Mouse (Mus musculus) MEL (cell line): ENCODE results near the gene Itpr1. TPM values are rescaled to one million over a fixed set of nuclear protein-coding genes. Genes with fewer than 3 reads are reported as not detected.

Source experiments
- DNase-seq: peaks from one replicate; pipeline ENCODE4 v3.0.0; 2011; ENCODE audit warnings: low read depth, low spot score
- H3K27ac ChIP-seq: 2 replicates; pipeline ENCODE4 v1.5.1; 2012; ENCODE audit warnings: low read depth, mild to moderate bottlenecking, control low read depth, low read length, moderate library complexity; ENCODE audit not compliant: control insufficient read depth
- H3K27me3 ChIP-seq, 2 experiments: fragments of 150-350 bp in 1 of 2; sonication (generic) in 1 of 2; 2 replicates each; pipeline ENCODE4 v1.6.1; 2012; ENCODE audit warnings: low read length in 2 of 2, mild to moderate bottlenecking in 2 of 2, improper control_type of control experiment in 1 of 2, moderate library complexity in 1 of 2; ENCODE audit not compliant: insufficient read depth in 2 of 2, control insufficient read depth in 1 of 2
- H3K36me3 ChIP-seq, 2 experiments: 2 replicates each; pipeline ENCODE4 v1.6.1; 2012 to 2014; ENCODE audit warnings: low read length in 2 of 2, improper control_type of control experiment in 1 of 2, inconsistent platforms in 1 of 2, mild to moderate bottlenecking in 1 of 2; ENCODE audit not compliant: insufficient read depth in 2 of 2, control insufficient read depth in 1 of 2
- H3K4me1 ChIP-seq, 2 experiments: fragments of 150-350 bp in 1 of 2; sonication (generic) in 1 of 2; 2 replicates each; pipeline ENCODE4 v1.6.1; 2012; ENCODE audit warnings: low read length in 2 of 2, improper control_type of control experiment in 1 of 2, mild to moderate bottlenecking in 1 of 2; ENCODE audit not compliant: insufficient read depth in 2 of 2, control insufficient read depth in 1 of 2
- H3K4me3 ChIP-seq, 2 experiments: fragments of 150-350 bp in 1 of 2; sonication (generic) in 1 of 2; 2 replicates each; pipeline ENCODE4 v1.5.1; 2012; ENCODE audit warnings: low read depth in 2 of 2, low read length in 2 of 2, mild to moderate bottlenecking in 2 of 2, moderate library complexity in 2 of 2, control low read depth in 1 of 2, improper control_type of control experiment in 1 of 2; ENCODE audit not compliant: control insufficient read depth in 1 of 2, insufficient read depth in 1 of 2
- H3K79me2 ChIP-seq: 2 replicates; pipeline ENCODE4 v1.6.1; 2012; ENCODE audit warnings: mild to moderate bottlenecking, low read length, moderate library complexity; ENCODE audit not compliant: control insufficient read depth, poor library complexity, insufficient read depth
- H3K9ac ChIP-seq: 2 replicates; pipeline ENCODE4 v1.6.1; 2012; ENCODE audit warnings: low read depth, mild to moderate bottlenecking, control low read depth, low read length, moderate library complexity; ENCODE audit not compliant: control insufficient read depth, poor library complexity, severe bottlenecking
- H3K9me3 ChIP-seq: fragments of 150-350 bp; sonication (generic); replicated peaks from 2 replicates; pipeline ENCODE4 v1.6.1; 2012; ENCODE audit warnings: mild to moderate bottlenecking, low read length, improper control_type of control experiment, moderate library complexity; ENCODE audit not compliant: insufficient read depth
- BHLHE40 ChIP-seq: IDR thresholded peaks from 2 replicates; pipeline ENCODE4 v1.6.1; 2012; ENCODE audit warnings: low read depth, mild to moderate bottlenecking, inconsistent platforms, low read length, improper control_type of control experiment, borderline replicate concordance
- CHD1 ChIP-seq: IDR thresholded peaks from 2 replicates; pipeline ENCODE4 v1.6.1; 2012; ENCODE audit warnings: low read depth, mild to moderate bottlenecking, inconsistent platforms, low read length, improper control_type of control experiment
- CTCF ChIP-seq, 3 experiments: IDR thresholded peaks in 2 of 3; conservative IDR thresholded peaks in 1 of 3; 2 replicates each; pipeline ENCODE4 v1.5.1; 2011 to 2012; ENCODE audit warnings: low read length in 3 of 3, low read depth in 2 of 3, mild to moderate bottlenecking in 2 of 3, improper control_type of control experiment in 1 of 3, inconsistent platforms in 1 of 3, mixed read lengths in 1 of 3, moderate library complexity in 1 of 3; ENCODE audit not compliant: control insufficient read depth in 1 of 3, insufficient read depth in 1 of 3, poor library complexity in 1 of 3, severe bottlenecking in 1 of 3
- E2F4 ChIP-seq: IDR thresholded peaks from 2 replicates; pipeline ENCODE4 v1.6.1; 2011; ENCODE audit warnings: low read depth, low read length, improper control_type of control experiment, borderline replicate concordance
- ELF1 ChIP-seq: IDR thresholded peaks from 2 replicates; pipeline ENCODE4 v1.6.1; 2014; ENCODE audit warnings: low read depth, mild to moderate bottlenecking, inconsistent platforms, low read length, improper control_type of control experiment, moderate library complexity
- GABPA ChIP-seq: IDR thresholded peaks from 2 replicates; pipeline ENCODE4 v1.6.1; 2012; ENCODE audit warnings: low read depth, mild to moderate bottlenecking, inconsistent platforms, low read length, improper control_type of control experiment, moderate library complexity
- GATA1 ChIP-seq: IDR thresholded peaks from 2 replicates; pipeline ENCODE4 v1.6.1; 2011; ENCODE audit warnings: low read depth, low read length, improper control_type of control experiment
- HCFC1 ChIP-seq: IDR thresholded peaks from 2 replicates; pipeline ENCODE4 v1.6.1; 2012; ENCODE audit warnings: low read depth, mild to moderate bottlenecking, inconsistent platforms, low read length, improper control_type of control experiment, moderate library complexity
- JUND ChIP-seq: IDR thresholded peaks from 2 replicates; pipeline ENCODE4 v1.6.1; 2011; ENCODE audit warnings: low read depth, mild to moderate bottlenecking, improper control_type of control experiment, low read length
- KAT2A ChIP-seq: conservative IDR thresholded peaks from 2 replicates; pipeline ENCODE4 v1.6.1; 2012; ENCODE audit warnings: low read depth, low read length, improper control_type of control experiment, inconsistent platforms
- MAFK ChIP-seq: IDR thresholded peaks from 2 replicates; pipeline ENCODE4 v1.6.1; 2011; ENCODE audit warnings: low read depth, mild to moderate bottlenecking, low read length, improper control_type of control experiment, borderline replicate concordance
- MAX ChIP-seq: IDR thresholded peaks from 2 replicates; pipeline ENCODE4 v1.6.1; 2011; ENCODE audit warnings: low read length, improper control_type of control experiment
- MAZ ChIP-seq: IDR thresholded peaks from 2 replicates; pipeline ENCODE4 v1.6.1; 2012; ENCODE audit warnings: low read depth, mild to moderate bottlenecking, inconsistent platforms, low read length, improper control_type of control experiment
- MYB ChIP-seq: IDR thresholded peaks from 2 replicates; pipeline ENCODE4 v1.6.1; 2011; ENCODE audit warnings: mild to moderate bottlenecking, low read depth, low read length, improper control_type of control experiment
- MYC ChIP-seq: IDR thresholded peaks from 2 replicates; pipeline ENCODE4 v1.6.1; 2011; ENCODE audit warnings: low read depth, mild to moderate bottlenecking, low read length, improper control_type of control experiment, moderate library complexity
- NELFE ChIP-seq: IDR thresholded peaks from 2 replicates; pipeline ENCODE4 v1.6.1; 2011; ENCODE audit warnings: low read depth, low read length, improper control_type of control experiment
- NRF1 ChIP-seq: IDR thresholded peaks from 2 replicates; pipeline ENCODE4 v1.6.1; 2014; ENCODE audit warnings: low read depth, mild to moderate bottlenecking, inconsistent platforms, low read length, improper control_type of control experiment, moderate library complexity; ENCODE audit not compliant: poor library complexity, insufficient read depth, severe bottlenecking
- POLR2AphosphoS5 ChIP-seq: IDR thresholded peaks from 2 replicates; pipeline ENCODE4 v1.6.1; 2012; ENCODE audit warnings: low read depth, borderline replicate concordance, mild to moderate bottlenecking, inconsistent platforms, low read length, moderate library complexity, mixed read lengths
- RAD21 ChIP-seq: IDR thresholded peaks from 2 replicates; pipeline ENCODE4 v1.6.1; 2011; ENCODE audit warnings: mild to moderate bottlenecking, low read depth, low read length, improper control_type of control experiment
- RCOR1 ChIP-seq: IDR thresholded peaks from 2 replicates; pipeline ENCODE4 v1.6.1; 2012; ENCODE audit warnings: low read depth, mild to moderate bottlenecking, inconsistent platforms, low read length, improper control_type of control experiment
- SIN3A ChIP-seq: IDR thresholded peaks from 2 replicates; pipeline ENCODE4 v1.6.1; 2012; ENCODE audit warnings: low read length, improper control_type of control experiment, inconsistent platforms
- SMC3 ChIP-seq: IDR thresholded peaks from 2 replicates; pipeline ENCODE4 v1.6.1; 2011; ENCODE audit warnings: low read depth, low read length, improper control_type of control experiment
- TAL1 ChIP-seq: IDR thresholded peaks from 2 replicates; pipeline ENCODE4 v1.6.1; 2012; ENCODE audit warnings: mild to moderate bottlenecking, inconsistent platforms, low read length, moderate library complexity, mixed read lengths
- UBTF ChIP-seq: IDR thresholded peaks from 2 replicates; pipeline ENCODE4 v1.6.1; 2012; ENCODE audit warnings: low read depth, mild to moderate bottlenecking, inconsistent platforms, low read length, improper control_type of control experiment, moderate library complexity, borderline replicate concordance; ENCODE audit not compliant: insufficient read depth
- USF2 ChIP-seq, 2 experiments: IDR thresholded peaks; 2 replicates each; pipeline ENCODE4 v1.6.1; 2011 to 2012; ENCODE audit warnings: improper control_type of control experiment in 2 of 2, low read length in 2 of 2, borderline replicate concordance in 1 of 2, inconsistent platforms in 1 of 2, low read depth in 1 of 2, mild to moderate bottlenecking in 1 of 2; ENCODE audit not compliant: insufficient read depth in 1 of 2
- ZC3H11A ChIP-seq: IDR thresholded peaks from 2 replicates; pipeline ENCODE4 v1.6.1; 2012; ENCODE audit warnings: low read depth, mild to moderate bottlenecking, inconsistent platforms, low read length, improper control_type of control experiment
- ZKSCAN1 ChIP-seq: IDR thresholded peaks from 2 replicates; pipeline ENCODE4 v1.6.1; 2012; ENCODE audit warnings: low read depth, mild to moderate bottlenecking, inconsistent platforms, low read length, improper control_type of control experiment, moderate library complexity
- ZMIZ1 ChIP-seq: IDR thresholded peaks from 2 replicates; pipeline ENCODE4 v1.6.1; 2012; ENCODE audit warnings: low read depth, mild to moderate bottlenecking, inconsistent platforms, low read length, improper control_type of control experiment, moderate library complexity
- ZNF384 ChIP-seq: IDR thresholded peaks from 2 replicates; pipeline ENCODE4 v1.6.1; 2012; ENCODE audit warnings: low read depth, mild to moderate bottlenecking, inconsistent platforms, low read length, improper control_type of control experiment
- polyA plus RNA-seq, 2 experiments: library from polyadenylated mRNA; stranded (reverse) in 1 of 2; unstranded in 1 of 2; fragments of >175 nt in 1 of 2; fragments of >200 nt in 1 of 2; gene quantifications; 2 replicates each; pipeline versions ENCODE4 v1.2.1 to v1.2.4; 2012; ENCODE audit warnings: low replicate concordance in 2 of 2, low read depth in 1 of 2; ENCODE audit not compliant: insufficient read length in 2 of 2, insufficient read depth in 1 of 2, missing spikeins in 1 of 2
- total RNA-seq: library from RNA; depleted of rRNA; stranded (reverse); fragments of 300-350 nt; gene quantifications from 2 replicates; pipeline ENCODE4 v1.2.3, GENCODE M21; 2012

The Itpr1 gene
- total and polyA plus RNA-seq, 3 experiments = 15.6 to 19.0 TPM; not detected in 1

GRCm38 (mm10) chr6:108570351-108571041, 357.6 kb downstream of the Itpr1 start:
- H3K36me3 ChIP-seq = peaks cover 0 to 8% of the 10 kb centered on the region in 2 experiments; a peak in 2 of 4 replicates
- DNase-seq = no peak
- peaks cover 3 to 16% of the 10 kb centered on the region in 2 experiments for H3K4me1 ChIP-seq
- H3K79me2 ChIP-seq = no peaks in the 10 kb centered on the region
- no peaks in the 10 kb centered on the region for H3K9me3 ChIP-seq
- TF ChIP-seq TAL1 = no peak
- no peak for TF ChIP-seq JUND
- TF ChIP-seq, all 39 proteins: peak for 0
- Histone ChIP-seq H3K27me3 (no peaks in the 10 kb centered on the region), H3K4me3 (peak overlapping the region; percentile 56 to 83), H3K9ac (peak overlapping the region; percentile 43), H3K27ac (no peak overlapping the region)

GRCm38 (mm10) chr6:108571042-108571590, 358.2 kb downstream of the Itpr1 start:
- H3K9ac ChIP-seq = peak overlapping the region; percentile 51
- peak overlapping the region; percentile 27; the same call in 1 of the 2 replicates for H3K27ac ChIP-seq
- no peaks in the 10 kb centered on the region for H3K9me3 ChIP-seq
- DNase-seq = peak; percentile 82
- peaks cover 0 to 8% of the 10 kb centered on the region in 2 experiments; a peak in 2 of 4 replicates for H3K36me3 ChIP-seq
- H3K4me1 ChIP-seq = peaks cover 3 to 16% of the 10 kb centered on the region in 2 experiments
- H3K4me3 ChIP-seq = peak overlapping the region; percentile 75 to 83
- H3K79me2 ChIP-seq = no peaks in the 10 kb centered on the region
- H3K27me3 ChIP-seq = no peaks in the 10 kb centered on the region
- TF ChIP-seq SIN3A (peak; percentile 44; the same call in 1 of the 2 replicates), BHLHE40 (peak; percentile 91), CHD1 (no peak), SMC3 (no peak), MAX (no peak), HCFC1 (peak; percentile 49), RAD21 (no peak; the same call in 1 of the 2 replicates), USF2 (IDR thresholded peaks at IDR 0.05; ENCODE audit: borderline replicate concordance in 1 of 2, insufficient read depth in 1 of 2, low read depth in 1 of 2, low read length in 2 of 2) (no peak), E2F4 (no peak), GATA1 (no peak), ZMIZ1 (peak; percentile 46; the same call in 1 of the 2 replicates), MAFK (no peak), KAT2A (no peak), NELFE (no peak), TAL1 (no peak), GABPA (no peak), POLR2AphosphoS5 (no peak), JUND (no peak), ELF1 (peak; percentile 54), MAZ (peak; percentile 73), ZC3H11A (no peak), CTCF (IDR thresholded peaks at IDR 0.05 in 2 of 3, conservative IDR thresholded peaks at IDR 0.05 in 1 of 3; ENCODE audit: control insufficient read depth in 1 of 3, insufficient read depth in 1 of 3, low read depth in 2 of 3, low read length in 3 of 3, poor library complexity in 1 of 3, severe bottlenecking in 1 of 3) (no peak), RCOR1 (no peak), MYB (no peak), NRF1 (no peak), MYC (no peak), ZKSCAN1 (no peak), ZNF384 (no peak), UBTF (no peak)
